Mouse (Mus musculus) heart, adult 2 months (tissue): ENCODE measurements around the gene Pax7.

Experiments used
- CTCF ChIP-seq: fragments of 200-600 bp; IDR thresholded peaks from 2 replicates; pipeline ENCODE4 v1.8.1; 2022; ENCODE audit warnings: antibody characterized with exemption, mild to moderate bottlenecking, moderate library complexity
- EP300 ChIP-seq: fragments of 200-500 bp; IDR thresholded peaks from 2 replicates; pipeline ENCODE4 v1.6.1; 2011; ENCODE audit warnings: low read depth, low read length, control low read depth; ENCODE audit not compliant: insufficient read depth
- POLR2A ChIP-seq: fragments of 200-500 bp; IDR thresholded peaks from 2 replicates; pipeline ENCODE4 v1.6.1; 2011; ENCODE audit warnings: mild to moderate bottlenecking, low read depth, low read length, control low read depth; ENCODE audit not compliant: insufficient read depth

- TF ChIP-seq CTCF (no peak), POLR2A (no peak), EP300 (no peak)
Observed at GRCm38 (mm10) chr4:139716477-139717169, 116.7 kb downstream of the Pax7 start.
